19 mouse cellular contexts compared by ENCODE assay signal in genomic region chr16:29441405-29441985, GRCm38 (mm10).
A peak's percentile ranks its signal among the peaks of the same experiment; 100 is the strongest.
DNase-seq lines count a peak whose midpoint lies in the region; ATAC-seq lines count a peak whose summit lies in the region.
"Had no signal": no experiment of that assay in that cellular context is flagged by ENCODE, and none has a peak within 500 bp of the region (broad histone marks: within the 10 kb centered on the region; RNA-seq: fewer than 3 reads in every experiment).

No protein-coding gene starts in this region.

- H3K9ac ChIP-seq in hindbrain, embryonic 13.5 days = no peak overlapping the region
- H3K9ac ChIP-seq in midbrain, embryonic 11.5 days (ENCODE audit: low read length) = no peak overlapping the region
- H3K9ac ChIP-seq in forebrain, embryonic 16.5 days (replicated peaks; ENCODE audit: low read depth, low read length) = 0 out of 2 replicates have a peak overlapping the region, but pooled peaks have one; percentile 5
- H3K9ac ChIP-seq in midbrain, embryonic 16.5 days (ENCODE audit: low read depth, low read length) = no peak overlapping the region
- H3K9ac ChIP-seq: embryonic facial prominence, embryonic 12.5 days; hindbrain, embryonic 15.5 days; kidney, embryonic 15.5 days had no signal

- no peak for ATAC-seq in hindbrain, embryonic 13.5 days (ENCODE audit: low FRiP score)
- no peak for ATAC-seq in midbrain, embryonic 11.5 days (ENCODE audit: low FRiP score)
- peak; percentile 73 for ATAC-seq in forebrain, embryonic 16.5 days
- ATAC-seq in midbrain, embryonic 16.5 days = peak; percentile 62; the same call in 1 of the 2 replicates
- ATAC-seq: intestine, postnatal 0 days had no signal

- H3K27ac ChIP-seq in hindbrain, embryonic 13.5 days = peak overlapping the region; percentile 44; the same call in 1 of the 2 replicates
- no peak overlapping the region for H3K27ac ChIP-seq in hindbrain, embryonic 10.5 days
- H3K27ac ChIP-seq in midbrain, embryonic 11.5 days (ENCODE audit: low read depth, low read length) = no peak overlapping the region
- no peak overlapping the region for H3K27ac ChIP-seq in midbrain, embryonic 10.5 days (replicated peaks)
- no peak overlapping the region for H3K27ac ChIP-seq in forebrain, embryonic 16.5 days (ENCODE audit: low read length)
- no peak overlapping the region for H3K27ac ChIP-seq in midbrain, embryonic 16.5 days (ENCODE audit: low read length)
- H3K27ac ChIP-seq: embryonic facial prominence, embryonic 12.5 days; hindbrain, embryonic 15.5 days; kidney, embryonic 15.5 days had no signal

- no peaks in the 10 kb centered on the region for H3K36me3 ChIP-seq in hindbrain, embryonic 13.5 days
- H3K36me3 ChIP-seq in hindbrain, embryonic 10.5 days = no peaks in the 10 kb centered on the region
- H3K36me3 ChIP-seq in midbrain, embryonic 11.5 days (ENCODE audit: control insufficient read depth, insufficient read depth, low read length) = no peaks in the 10 kb centered on the region
- no peaks in the 10 kb centered on the region for H3K36me3 ChIP-seq in midbrain, embryonic 10.5 days
- no peaks in the 10 kb centered on the region for H3K36me3 ChIP-seq in forebrain, embryonic 16.5 days (ENCODE audit: control insufficient read depth, insufficient read depth)
- H3K36me3 ChIP-seq in midbrain, embryonic 16.5 days (ENCODE audit: control insufficient read depth, insufficient read depth, low read length) = no peaks in the 10 kb centered on the region
- H3K36me3 ChIP-seq: embryonic facial prominence, embryonic 12.5 days; hindbrain, embryonic 15.5 days; kidney, embryonic 15.5 days had no signal

- no peak overlapping the region for H3K4me2 ChIP-seq in hindbrain, embryonic 13.5 days
- no peak overlapping the region for H3K4me2 ChIP-seq in midbrain, embryonic 11.5 days
- H3K4me2 ChIP-seq in forebrain, embryonic 16.5 days (ENCODE audit: low read length) = no peak overlapping the region
- H3K4me2 ChIP-seq in midbrain, embryonic 16.5 days (ENCODE audit: low read length) = no peak overlapping the region
- H3K4me2 ChIP-seq: embryonic facial prominence, embryonic 12.5 days; hindbrain, embryonic 15.5 days; kidney, embryonic 15.5 days; liver, embryonic 11.5 days had no signal

- no peaks in the 10 kb centered on the region for H3K9me3 ChIP-seq in hindbrain, embryonic 13.5 days
- H3K9me3 ChIP-seq in hindbrain, embryonic 10.5 days = no peaks in the 10 kb centered on the region
- no peaks in the 10 kb centered on the region for H3K9me3 ChIP-seq in midbrain, embryonic 11.5 days (ENCODE audit: control insufficient read depth, low read length)
- no peaks in the 10 kb centered on the region for H3K9me3 ChIP-seq in midbrain, embryonic 10.5 days (replicated peaks)
- no peaks in the 10 kb centered on the region for H3K9me3 ChIP-seq in forebrain, embryonic 16.5 days (ENCODE audit: control insufficient read depth, low read length)
- no peaks in the 10 kb centered on the region for H3K9me3 ChIP-seq in midbrain, embryonic 16.5 days (replicated peaks; ENCODE audit: control insufficient read depth, low read length, poor library complexity, severe bottlenecking)
- H3K9me3 ChIP-seq: embryonic facial prominence, embryonic 12.5 days; hindbrain, embryonic 15.5 days; kidney, embryonic 15.5 days had no signal

- DNase-seq in hindbrain, embryonic 10.5 days (ENCODE audit: low spot score) = no peak
- DNase-seq in midbrain, embryonic 11.5 days (ENCODE audit: low spot score, missing footprints) = peak; percentile 75
- no peak for DNase-seq in midbrain, embryonic 10.5 days (ENCODE audit: low spot score)
- DNase-seq in adipocyte (ENCODE audit: low spot score) = no peak
- DNase-seq: adrenal gland, adult 2 months; cerebellum, adult 9-11 months; gastrocnemius, postnatal 25 days; lung, adult 18-20 months; lung, postnatal 36 days; thymus, postnatal 25 days had no signal

- WGBS in hindbrain, embryonic 13.5 days = 66% methylated on average over 10 of the region's 10 CpGs
- WGBS in hindbrain, embryonic 10.5 days = 73% methylated on average over 10 of the region's 10 CpGs
- WGBS in midbrain, embryonic 11.5 days = 68% methylated on average over 9 of the region's 10 CpGs
- WGBS in midbrain, embryonic 10.5 days = 81% methylated on average over 10 of the region's 10 CpGs
- 34% methylated on average over 9 of the region's 10 CpGs for WGBS in forebrain, embryonic 16.5 days
- 34% methylated on average over 9 of the region's 10 CpGs for WGBS in midbrain, embryonic 16.5 days

- no peaks in the 10 kb centered on the region for H3K27me3 ChIP-seq in hindbrain, embryonic 13.5 days
- no peaks in the 10 kb centered on the region for H3K27me3 ChIP-seq in hindbrain, embryonic 10.5 days (ENCODE audit: insufficient read depth, poor library complexity, severe bottlenecking)
- no peaks in the 10 kb centered on the region for H3K27me3 ChIP-seq in midbrain, embryonic 11.5 days (ENCODE audit: control insufficient read depth, insufficient read depth, low read length)
- no peaks in the 10 kb centered on the region for H3K27me3 ChIP-seq in midbrain, embryonic 10.5 days (ENCODE audit: low read depth, poor library complexity, severe bottlenecking)
- no peaks in the 10 kb centered on the region for H3K27me3 ChIP-seq in forebrain, embryonic 16.5 days (replicated peaks; ENCODE audit: control insufficient read depth, insufficient read depth, low read length)
- no peaks in the 10 kb centered on the region for H3K27me3 ChIP-seq in midbrain, embryonic 16.5 days (ENCODE audit: control insufficient read depth, insufficient read depth, low read depth, low read length)
- H3K27me3 ChIP-seq: embryonic facial prominence, embryonic 12.5 days; hindbrain, embryonic 15.5 days; kidney, embryonic 15.5 days had no signal

- H3K4me3 ChIP-seq in hindbrain, embryonic 13.5 days = no peak overlapping the region
- no peak overlapping the region for H3K4me3 ChIP-seq in hindbrain, embryonic 10.5 days
- no peak overlapping the region for H3K4me3 ChIP-seq in midbrain, embryonic 11.5 days (ENCODE audit: low read depth, low read length)
- H3K4me3 ChIP-seq in midbrain, embryonic 10.5 days = no peak overlapping the region
- no peak overlapping the region for H3K4me3 ChIP-seq in forebrain, embryonic 16.5 days (replicated peaks; ENCODE audit: low read length)
- no peak overlapping the region for H3K4me3 ChIP-seq in midbrain, embryonic 16.5 days (ENCODE audit: low read depth, low read length)
- H3K4me3 ChIP-seq: embryonic facial prominence, embryonic 12.5 days; erythroblast, embryonic 14.5 days; hindbrain, embryonic 15.5 days; kidney, embryonic 15.5 days had no signal

- peaks cover 8% of the 10 kb centered on the region; the same call in 1 of the 2 replicates for H3K4me1 ChIP-seq in hindbrain, embryonic 13.5 days (replicated peaks)
- no peaks in the 10 kb centered on the region for H3K4me1 ChIP-seq in hindbrain, embryonic 10.5 days (replicated peaks)
- H3K4me1 ChIP-seq in midbrain, embryonic 11.5 days (ENCODE audit: control insufficient read depth, insufficient read depth, low read length) = no peaks in the 10 kb centered on the region; the same call in 1 of the 2 replicates
- peaks cover 4% of the 10 kb centered on the region; the same call in 1 of the 2 replicates for H3K4me1 ChIP-seq in midbrain, embryonic 10.5 days
- H3K4me1 ChIP-seq in forebrain, embryonic 16.5 days (replicated peaks; ENCODE audit: control insufficient read depth, insufficient read depth, low read length) = peaks cover 4% of the 10 kb centered on the region
- 0 out of 2 replicates have a peak, but pooled peaks cover 3% of the 10 kb centered on the region for H3K4me1 ChIP-seq in midbrain, embryonic 16.5 days (ENCODE audit: control insufficient read depth, insufficient read depth, low read length)
- H3K4me1 ChIP-seq: embryonic facial prominence, embryonic 12.5 days; kidney, embryonic 15.5 days had no signal

Comparison
In these comparisons a context has a peak if more than half of its experiments do, and no peak if none do; other contexts are left out.
1. ATAC-seq: peak in forebrain, embryonic 16.5 days (single experiment) and midbrain, embryonic 16.5 days (single experiment); none in hindbrain, embryonic 13.5 days (single experiment) and midbrain, embryonic 11.5 days (single experiment).